Mouse (Mus musculus): ENCODE results near the gene Gm4133. TPM values are rescaled to one million over a fixed set of nuclear protein-coding genes. Genes with fewer than 3 reads are reported as not detected.
"Not testable (repeated sequence)": the region's sequence is repeated elsewhere in the genome, so short reads cannot be mapped to it uniquely, and the experiment has no call there.

Gene Gm4133
- not detected for total RNA-seq (2021)
- long read RNA-seq, experiment 1 = 0 reads
- long read RNA-seq, experiment 2 = 0 reads

- not testable (repeated sequence) for DNase-seq
Observed at GRCm38 (mm10) chr7:20333965-20334364, at the start of gene Gm4133. Gm4133 (minus strand) TSS chr7:20334065.

DNA sequence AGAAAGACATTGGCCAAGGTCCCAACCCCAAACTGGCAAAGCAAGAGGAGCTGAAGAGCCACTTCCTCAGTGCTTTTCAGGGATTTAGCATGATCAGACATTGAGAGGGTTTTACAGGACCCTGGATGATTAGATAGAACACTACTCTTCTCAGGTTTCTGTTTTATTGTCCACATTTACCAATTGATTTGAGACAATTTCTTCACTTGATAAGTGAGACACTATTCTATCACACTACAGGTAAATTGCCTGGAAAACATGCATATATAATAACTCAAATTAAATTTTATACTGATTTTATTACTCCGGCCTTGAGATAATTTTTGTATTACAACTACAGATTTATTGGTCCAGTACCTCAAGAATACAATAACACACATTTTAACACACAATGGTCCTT, 41.4 kb upstream of the Gm4133 start, which contains the start of gene Gm5728:
Gene Gm5728, minus strand, starts transcription at position 101 of the 400 bp plus-strand sequence.
- not testable (repeated sequence) for DNase-seq

Other genes starting within 250 kb of the Gm4133 start
- not detected for gene Vmn1r91, start 234.4 kb downstream of the Gm4133 start, total RNA-seq (2021)
- gene Gm16442, start 211.5 kb downstream of the Gm4133 start, total RNA-seq (2021) = not detected
- not detected for gene Vmn1r93, start 195.0 kb downstream of the Gm4133 start, total RNA-seq (2021)
- gene Vmn1r94, start 165.7 kb downstream of the Gm4133 start, total RNA-seq (2021) = not detected
- not detected for gene Vmn1r95, start 140.4 kb downstream of the Gm4133 start, total RNA-seq (2021)
- not detected for gene Gm6164, start 128.5 kb downstream of the Gm4133 start, total RNA-seq (2021)
- not detected for gene Gm4498, start 100.2 kb downstream of the Gm4133 start, total RNA-seq (2021)
- not detected for gene Gm5890, start 71.2 kb downstream of the Gm4133 start, total RNA-seq (2021)
- gene Gm5728, start 41.3 kb upstream of the Gm4133 start, total RNA-seq (2021) = not detected
- not detected for gene Vmn1r100, start 83.9 kb upstream of the Gm4133 start, total RNA-seq (2021)
- gene Vmn1r101, start 108.5 kb upstream of the Gm4133 start, total RNA-seq (2021) = not detected
- not detected for gene Gm10670, start 140.9 kb upstream of the Gm4133 start, total RNA-seq (2021)
- gene Vmn1r103, start 176.5 kb upstream of the Gm4133 start, total RNA-seq (2021) = not detected
- gene Vmn1r104, start 199.8 kb upstream of the Gm4133 start, total RNA-seq (2021) = not detected
- gene Gm5726, start 211.7 kb upstream of the Gm4133 start, total RNA-seq (2021) = not detected
- not detected for gene Gm4141, start 242.2 kb upstream of the Gm4133 start, total RNA-seq (2021)